Mouse (Mus musculus) midbrain, embryonic 14.5 days (tissue): ENCODE results near the gene Mdga1. TPM values are rescaled to one million over a fixed set of nuclear protein-coding genes. Genes with fewer than 3 reads are reported as not detected.

Experiments
- ATAC-seq: fragments of 200-750 bp; cut with Nextera tagmentation; 2 replicates; pipeline ENCODE4 v1.8.0; 2017; ENCODE audit warnings: moderate number of reproducible peaks, moderate library complexity; ENCODE audit not compliant: low FRiP score, low TSS enrichment
- DNase-seq: peaks from one replicate; pipeline ENCODE4 v3.0.0-alpha.2; 2015
- H3K27ac ChIP-seq: fragments of 300-500 bp; sonication (generic); replicated peaks from 2 replicates; pipeline ENCODE4 v1.5.1; 2014; ENCODE audit warnings: mild to moderate bottlenecking, low read depth, low read length, moderate library complexity
- H3K27me3 ChIP-seq: fragments of 300-500 bp; sonication (generic); 2 replicates; pipeline ENCODE4 v1.6.1; 2014; ENCODE audit warnings: low read length, control low read depth, mixed read lengths; ENCODE audit not compliant: control insufficient read depth, insufficient read depth
- H3K36me3 ChIP-seq: fragments of 300-500 bp; sonication (generic); 2 replicates; pipeline ENCODE4 v1.6.1; 2014; ENCODE audit warnings: low read length, control low read depth; ENCODE audit not compliant: control insufficient read depth, insufficient read depth
- H3K4me1 ChIP-seq: fragments of 300-500 bp; sonication (generic); 2 replicates; pipeline ENCODE4 v1.6.1; 2014; ENCODE audit warnings: mild to moderate bottlenecking, antibody characterized with exemption, low read length, control low read depth; ENCODE audit not compliant: control insufficient read depth, insufficient read depth
- H3K4me2 ChIP-seq: fragments of 300-500 bp; sonication (generic); 2 replicates; pipeline ENCODE4 v1.6.1; 2014; ENCODE audit warnings: mild to moderate bottlenecking, low read length, moderate library complexity
- H3K4me3 ChIP-seq: fragments of 300-500 bp; sonication (generic); replicated peaks from 2 replicates; pipeline ENCODE4 v1.5.1; 2014; ENCODE audit warnings: low read depth, low read length
- H3K9ac ChIP-seq: fragments of 300-500 bp; sonication (generic); replicated peaks from 2 replicates; pipeline ENCODE4 v1.6.1; 2014; ENCODE audit warnings: mild to moderate bottlenecking, low read length, moderate library complexity
- H3K9me3 ChIP-seq: fragments of 300-500 bp; sonication (generic); 2 replicates; pipeline ENCODE4 v1.6.1; 2016; ENCODE audit warnings: low read length, control low read depth, mixed read lengths; ENCODE audit not compliant: control insufficient read depth
- WGBS: fragments of 180-500 bp; shearing (Covaris S2); extraction: QIAGEN DNeasy Blood & Tissue Kit; methylation state at CpG from one replicate; pipeline ENCODE4 v1.1.7; 2014; 5-methylcytosine and 5-hydroxymethylcytosine counted together
- polyA plus RNA-seq: library from polyadenylated mRNA; unstranded; fragments of >200 nt; fragmentation: Nextera tagmentation; extraction: Ambion mirVana; gene quantifications from 2 replicates; pipeline ENCODE4 v1.2.1, GENCODE M21; 2014

The Mdga1 gene
- polyA plus RNA-seq, 1 experiment from 2014 or later = 20.5 TPM

DNA sequence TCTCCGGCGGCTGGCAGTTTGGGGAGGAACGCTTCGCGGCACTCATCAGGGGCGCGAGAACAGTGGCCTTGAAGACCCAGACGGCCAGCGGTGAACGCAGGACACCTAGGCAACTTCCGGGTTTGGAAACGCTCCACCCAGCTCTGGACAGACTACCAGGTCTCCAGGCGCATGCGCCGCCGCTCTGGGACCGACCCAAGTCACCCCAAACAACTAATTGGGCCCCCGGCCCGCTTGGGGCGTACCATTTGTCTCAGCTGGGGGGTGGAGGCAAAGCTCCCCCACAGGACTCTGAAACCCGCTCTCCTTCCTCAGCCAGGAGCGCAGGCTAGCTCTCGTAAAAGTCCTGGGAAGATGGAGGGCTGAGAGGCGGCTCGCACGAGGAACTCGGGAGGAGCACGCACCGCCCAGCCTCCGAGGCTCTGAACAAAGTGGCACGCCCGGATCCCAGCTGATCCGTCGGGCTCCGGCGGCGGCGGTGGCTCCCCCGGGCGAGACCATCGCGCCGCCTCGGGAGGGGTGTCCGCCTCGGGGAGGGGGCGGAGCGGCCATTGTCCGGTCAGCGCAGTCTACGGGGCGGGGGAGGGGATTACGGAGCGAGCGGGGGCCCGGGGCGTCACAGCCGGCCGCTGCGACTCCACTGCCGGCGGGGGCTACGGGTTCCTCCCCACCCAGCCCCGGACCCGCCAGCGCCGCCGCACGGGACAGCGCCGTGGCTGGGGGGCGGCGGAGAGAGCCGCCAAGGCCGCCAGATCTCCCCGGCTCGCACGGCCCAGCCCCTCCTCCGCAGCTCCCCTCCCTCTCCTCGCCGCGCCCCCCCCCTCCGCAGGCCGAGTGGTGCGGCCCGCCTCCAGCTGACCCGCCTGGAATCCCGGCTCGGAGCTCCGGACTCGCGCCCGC, 34.6 kb upstream of the Mdga1 start, which contains the start of gene Zfand3:
Gene Zfand3, plus strand, starts transcription at position 531 of the 900 bp plus-strand sequence.
- Histone ChIP-seq H3K27me3 (no peaks in the 10 kb centered on the region), H3K9ac (peak within 1 kb of the TSS; percentile 99), H3K36me3 (no peaks in the 10 kb centered on the region), H3K9me3 (no peaks in the 10 kb centered on the region), H3K4me2 (peak within 1 kb of the TSS; percentile 68), H3K27ac (peak within 1 kb of the TSS; percentile 99), H3K4me3 (peak within 1 kb of the TSS; percentile 89), H3K4me1 (peaks cover 35% of the 10 kb centered on the region)
- peak; percentile 94 for ATAC-seq
- DNase-seq = peak; percentile 96
- under 1% methylated on average over 77 of the region's 93 CpGs for WGBS

DNA sequence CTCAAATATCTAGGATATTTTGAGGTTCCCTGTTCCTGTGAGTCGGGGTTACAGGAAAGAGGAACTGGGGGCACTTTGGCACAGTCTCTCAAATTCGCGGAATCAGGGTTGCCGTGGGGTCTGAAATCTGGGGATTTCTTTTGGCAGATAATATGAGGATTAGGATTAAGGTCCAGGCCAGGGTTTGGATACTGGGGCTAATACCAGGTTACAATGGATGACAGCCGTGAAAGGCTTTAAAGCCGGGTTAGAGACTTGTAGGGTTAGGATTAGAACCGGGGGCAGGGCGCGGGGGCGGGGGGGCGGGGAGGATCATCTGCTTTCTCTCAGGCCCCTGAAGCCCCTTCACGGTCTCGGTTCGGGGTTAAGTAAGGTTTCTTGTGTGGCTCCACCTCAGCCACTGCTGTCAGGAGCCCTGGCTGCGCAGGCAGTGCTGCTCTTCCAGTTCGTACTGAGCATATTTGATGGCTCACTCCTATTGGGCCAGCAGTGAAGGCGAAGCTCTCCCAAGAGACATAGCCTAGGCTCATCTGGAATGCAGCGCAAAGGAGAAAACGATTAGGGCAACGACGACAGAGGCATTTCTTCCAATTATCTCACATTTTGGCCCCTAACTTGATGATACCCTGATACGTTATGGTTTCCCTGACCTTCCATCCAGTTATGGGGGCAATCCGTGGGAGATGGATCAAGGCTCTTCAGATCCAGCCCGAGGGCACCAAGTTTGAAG, 28.8 kb upstream of the Mdga1 start:
- WGBS = 35% methylated on average over 24 of the region's 24 CpGs
- Histone ChIP-seq H3K4me3 (no peak overlapping the region), H3K4me2 (no peak overlapping the region), H3K9me3 (no peaks in the 10 kb centered on the region), H3K36me3 (no peaks in the 10 kb centered on the region), H3K27ac (no peak overlapping the region), H3K4me1 (peaks cover 5% of the 10 kb centered on the region), H3K9ac (no peak overlapping the region), H3K27me3 (0 out of 2 replicates have a peak, but pooled peaks cover 3% of the 10 kb centered on the region)
- no peak for ATAC-seq
- DNase-seq = peak; percentile 34

DNA sequence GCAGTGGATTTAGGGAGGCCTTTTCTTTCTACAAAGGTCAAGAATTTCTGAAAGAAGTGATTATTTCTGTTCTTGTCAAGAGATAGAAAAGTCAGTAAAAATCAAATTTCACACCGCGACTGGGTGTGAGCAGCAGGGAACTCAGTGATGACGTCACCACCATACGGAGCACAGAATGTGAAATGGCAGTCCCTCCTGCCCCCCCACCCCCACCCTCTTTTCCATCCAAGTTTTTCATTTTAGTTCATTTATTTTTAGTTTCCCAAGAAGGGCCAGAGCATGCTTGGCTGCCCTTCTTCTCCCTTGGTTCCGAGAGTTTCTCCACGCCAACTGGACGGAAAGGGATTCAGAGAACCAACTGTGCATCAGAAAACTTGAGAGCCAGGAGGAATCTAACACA, 27.8 kb upstream of the Mdga1 start:
- 38% methylated on average over 7 of the region's 7 CpGs for WGBS
- ATAC-seq (no peak), DNase-seq (no peak)
- Histone ChIP-seq H3K9me3 (no peaks in the 10 kb centered on the region), H3K9ac (no peak overlapping the region), H3K4me1 (no peaks in the 10 kb centered on the region), H3K27ac (no peak overlapping the region), H3K36me3 (no peaks in the 10 kb centered on the region), H3K4me2 (no peak overlapping the region), H3K27me3 (0 out of 2 replicates have a peak, but pooled peaks cover 3% of the 10 kb centered on the region), H3K4me3 (no peak overlapping the region)

DNA sequence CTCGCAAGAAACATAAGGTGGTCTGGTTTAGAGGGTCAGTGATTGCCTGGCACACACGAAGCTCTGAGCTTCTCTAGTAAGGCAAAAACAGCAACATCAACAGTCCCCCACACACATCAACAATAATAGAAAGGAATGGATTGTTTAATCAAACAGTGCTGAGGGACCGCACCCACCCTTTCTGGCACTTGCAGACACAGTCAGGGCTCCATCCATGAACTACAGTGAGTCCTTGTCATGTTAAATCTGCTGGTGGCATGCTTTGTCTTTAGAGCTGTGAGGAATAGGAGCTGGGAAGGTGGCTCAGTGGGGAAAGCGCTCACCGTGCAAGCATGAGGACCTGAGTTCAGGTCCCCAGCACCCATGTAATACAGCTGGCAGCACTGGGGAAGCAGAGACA, 26.1 kb upstream of the Mdga1 start:
- Histone ChIP-seq H3K4me1 (no peaks in the 10 kb centered on the region), H3K9me3 (no peaks in the 10 kb centered on the region), H3K36me3 (no peaks in the 10 kb centered on the region), H3K4me3 (no peak overlapping the region), H3K9ac (no peak overlapping the region), H3K27ac (no peak overlapping the region), H3K27me3 (0 out of 2 replicates have a peak, but pooled peaks cover 3% of the 10 kb centered on the region), H3K4me2 (no peak overlapping the region)
- no peak for ATAC-seq
- DNase-seq = no peak
- WGBS = 87% methylated on average over 5 of the region's 5 CpGs

DNA sequence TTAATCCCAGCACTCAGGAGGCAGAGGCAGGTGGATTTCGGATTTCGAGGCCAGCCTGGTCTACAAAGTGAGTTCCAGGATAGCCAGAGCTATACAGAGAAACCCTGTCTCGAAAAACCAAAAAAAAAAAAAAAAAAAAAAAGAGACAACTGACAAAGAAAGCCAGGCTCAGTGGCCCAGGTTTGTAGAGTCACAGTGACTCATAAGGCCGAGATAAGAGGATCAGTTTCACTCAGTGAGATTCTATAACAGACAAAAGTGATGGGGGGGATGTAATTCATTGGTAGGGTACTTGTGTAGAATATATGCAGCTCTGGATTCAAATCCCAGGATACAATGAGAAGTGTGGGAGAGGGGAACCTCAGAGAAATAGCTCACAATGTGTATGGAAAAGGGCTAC, 24.6 kb upstream of the Mdga1 start:
- no peaks in the 10 kb centered on the region for H3K4me1 ChIP-seq
- no peak for ATAC-seq
- WGBS = 78% methylated on average over 4 of the region's 4 CpGs

DNA sequence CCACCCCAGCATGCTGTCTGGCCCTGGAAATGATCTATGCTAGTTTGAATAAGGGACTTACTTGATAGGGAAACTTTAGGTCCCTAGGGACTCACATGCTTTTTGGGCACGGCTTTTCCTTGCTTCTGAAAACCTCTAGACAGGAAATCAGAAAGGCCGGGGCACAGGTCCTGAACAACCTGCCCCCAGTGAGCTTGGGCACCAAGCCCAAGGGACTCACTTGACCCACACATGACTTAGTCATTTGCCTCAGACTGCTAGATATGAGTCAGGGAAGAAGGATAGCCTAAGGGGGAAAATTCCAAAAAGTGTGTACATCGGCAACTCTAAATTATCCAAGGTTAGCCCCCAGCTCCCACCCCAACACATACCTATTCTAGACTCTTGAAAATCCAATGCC, 24.1 kb upstream of the Mdga1 start:
- no peak overlapping the region for H3K4me2 ChIP-seq
- H3K9me3 ChIP-seq = no peaks in the 10 kb centered on the region
- H3K9ac ChIP-seq = no peak overlapping the region
- DNase-seq (no peak), ATAC-seq (no peak)
- 0 out of 2 replicates have a peak, but pooled peaks cover 3% of the 10 kb centered on the region for H3K27me3 ChIP-seq
- no peak overlapping the region for H3K27ac ChIP-seq
- no peak overlapping the region for H3K4me3 ChIP-seq
- WGBS = 87% methylated on average over 3 of the region's 3 CpGs
- no peaks in the 10 kb centered on the region for H3K4me1 ChIP-seq
- H3K36me3 ChIP-seq = no peaks in the 10 kb centered on the region

More for the DNA sequence above, 24.6 kb upstream of the Mdga1 start:
- Histone ChIP-seq H3K36me3 (no peaks in the 10 kb centered on the region), H3K4me2 (no peak overlapping the region), H3K9me3 (no peaks in the 10 kb centered on the region), H3K9ac (no peak overlapping the region), H3K27ac (no peak overlapping the region), H3K27me3 (0 out of 2 replicates have a peak, but pooled peaks cover 3% of the 10 kb centered on the region), H3K4me3 (no peak overlapping the region)
- no peak for DNase-seq

DNA sequence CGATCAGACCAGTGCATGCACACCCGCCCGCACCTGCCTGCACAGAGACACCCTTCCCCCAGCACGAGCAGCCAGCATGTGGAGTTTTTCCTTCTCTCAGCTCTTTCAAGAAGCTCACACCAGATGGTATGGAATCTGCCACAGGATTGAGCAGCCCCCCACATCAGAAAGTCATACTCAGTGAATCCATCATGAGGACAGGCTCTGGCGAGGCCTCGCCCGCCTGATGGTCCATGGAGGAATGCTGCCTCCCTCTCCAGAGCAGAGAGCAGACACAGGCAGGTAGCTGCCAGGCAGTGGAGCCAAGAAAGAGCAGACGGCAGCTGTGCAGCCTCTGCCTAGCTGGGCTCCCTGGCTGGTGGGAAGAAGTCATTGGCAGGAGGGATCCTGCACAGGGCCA, 23.6 kb upstream of the Mdga1 start:
- no peak for ATAC-seq
- H3K27me3 ChIP-seq = 0 out of 2 replicates have a peak, but pooled peaks cover 3% of the 10 kb centered on the region
- H3K9ac ChIP-seq = no peak overlapping the region
- DNase-seq = no peak
- H3K4me1 ChIP-seq = no peaks in the 10 kb centered on the region
- no peak overlapping the region for H3K4me3 ChIP-seq
- no peak overlapping the region for H3K4me2 ChIP-seq
- WGBS = 82% methylated on average over 8 of the region's 8 CpGs
- H3K9me3 ChIP-seq = no peaks in the 10 kb centered on the region
- 0 out of 2 replicates have a peak overlapping the region, but pooled peaks have one; percentile 2 for H3K27ac ChIP-seq
- no peaks in the 10 kb centered on the region for H3K36me3 ChIP-seq

DNA sequence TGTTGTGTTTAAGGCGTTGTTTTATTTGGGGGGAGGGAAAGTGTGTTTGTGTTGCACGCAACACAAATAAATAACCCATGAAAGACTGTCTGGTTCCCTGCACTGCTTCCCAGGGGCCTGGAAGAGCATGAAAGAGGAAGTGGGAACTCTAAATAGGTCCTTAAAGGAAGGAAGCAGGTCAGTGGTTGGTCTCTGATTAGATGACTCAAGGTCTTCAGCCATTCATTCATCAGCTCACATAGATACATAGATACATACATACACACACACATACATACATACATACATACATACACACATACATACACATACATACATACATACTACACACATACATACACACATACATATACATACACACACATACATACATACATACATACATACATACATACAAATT, 21.0 kb upstream of the Mdga1 start:
- no peak overlapping the region for H3K4me2 ChIP-seq
- 97% methylated on average over 2 of the region's 2 CpGs for whole genome bisulfite sequencing
- ATAC-seq (no peak), DNase-seq (no peak)
- H3K9ac ChIP-seq = no peak overlapping the region
- no peak overlapping the region for H3K27ac ChIP-seq
- no peak overlapping the region for H3K4me3 ChIP-seq
- no peaks in the 10 kb centered on the region for H3K4me1 ChIP-seq
- H3K9me3 ChIP-seq = no peaks in the 10 kb centered on the region
- no peaks in the 10 kb centered on the region for H3K27me3 ChIP-seq
- H3K36me3 ChIP-seq = no peaks in the 10 kb centered on the region
